Mouse (Mus musculus): Measurements from ENCODE around the gene Usp34. TPM values are rescaled to one million over a fixed set of nuclear protein-coding genes. Genes with fewer than 3 reads are reported as not detected.
"Not testable (repeated sequence)": the region's sequence is repeated elsewhere in the genome, so short reads cannot be mapped to it uniquely, and the experiment has no call there.

Usp34 gene
- total RNA-seq, 2 experiments from 2014 or later = 51.9 to 55.2 TPM

GRCm38 (mm10) chr11:23504801-23505200, 198.1 kb downstream of the Usp34 start:
- not testable (repeated sequence) for DNase-seq

GRCm38 (mm10) chr11:23514785-23515184, 208.1 kb downstream of the Usp34 start:
- not testable (repeated sequence) for DNase-seq

GRCm38 (mm10) chr11:23515315-23515714, 208.6 kb downstream of the Usp34 start:
- no peak for DNase-seq

- DNase-seq = no peak
These were observed 212.3 kb downstream of the Usp34 start for GRCm38 (mm10) chr11:23518981-23519380.

- DNase-seq = no peak
These were observed 213.9 kb downstream of the Usp34 start, which contains the start of gene 1700093K21Rik for GRCm38 (mm10) chr11:23520473-23521205. Gene 1700093K21Rik (minus strand): TSS chr11:23521155.

GRCm38 (mm10) chr11:23537446-23537845, 230.8 kb downstream of the Usp34 start:
- DNase-seq = no peak

Small RNA genes within 50 kb of the gene (microRNA-seq; reads per million reads assigned to microRNA genes)
- 0.20 to 0.35 reads per million in 2 experiments for gene Gm47279

Other genes with a start within 250 kb of the Usp34 start
- gene Xpo1, start 50.9 kb upstream of the Usp34 start, total RNA-seq (2021) = 10 to 100 TPM; 72.4 to 80.0 TPM
- gene Ahsa2, start 191.1 kb downstream of the Usp34 start, total RNA-seq (2021) = 10 to 100 TPM; 39.5 to 39.9 TPM
- gene 1700093K21Rik, start 214.3 kb downstream of the Usp34 start, total RNA-seq (2021) = not detected

Measured in heart, postnatal 4 days (tissue).